Mouse (Mus musculus) heart, adult 10 weeks (tissue): ENCODE data around the gene Pim3. TPM values are rescaled to one million over a fixed set of nuclear protein-coding genes. Genes with fewer than 3 reads are reported as not detected.

Experiments
- polyA plus RNA-seq: library from polyadenylated mRNA; stranded (reverse); fragments of 350-450 nt; fragmentation: Illumina TruSeq; extraction: RNeasy Lipid Tissue Mini Kit (QIAGEN cat#74804); gene quantifications from one replicate; pipeline ENCODE4 v1.2.3, GENCODE M21; 2014; ENCODE audit warnings: low read depth, low replicate concordance

Pim3 gene
- polyA plus RNA-seq = 87.1 TPM

GRCm38 (mm10) chr15:88861772-88862622 is at the start of gene Pim3:
TSS of gene Pim3 (plus strand) at chr15:88862186.

GRCm38 (mm10) chr15:88819026-88819905 is 42.7 kb upstream of the Pim3 start, which contains the start of the genes Alg12 and Creld2:
TSS of gene Alg12 (minus strand) at chr15:88819318.
TSS of gene Creld2 (plus strand) at chr15:88819646.

Other genes starting within 250 kb of the Pim3 start
- gene Brd1, start 128.0 kb upstream of the Pim3 start, polyA plus RNA-seq = 20.1 TPM
- 6.7 TPM for gene Zbed4, start 110.5 kb upstream of the Pim3 start, polyA plus RNA-seq
- gene Alg12, start 42.9 kb upstream of the Pim3 start, polyA plus RNA-seq = 7.8 TPM
- 19.5 TPM for gene Creld2, start 42.5 kb upstream of the Pim3 start, polyA plus RNA-seq
- not detected for gene Ttll8, start 92.2 kb downstream of the Pim3 start, polyA plus RNA-seq
- gene Mlc1, start 116.8 kb downstream of the Pim3 start, polyA plus RNA-seq = not detected
- 68.0 TPM for gene Mov10l1, start 120.7 kb downstream of the Pim3 start, polyA plus RNA-seq
- 1.3 TPM for gene Panx2, start 197.5 kb downstream of the Pim3 start, polyA plus RNA-seq
- gene Trabd, start 212.9 kb downstream of the Pim3 start, polyA plus RNA-seq = 42.8 TPM
- 18.2 TPM for gene Selenoo, start 226.9 kb downstream of the Pim3 start, polyA plus RNA-seq